Mouse (Mus musculus) bone marrow macrophage, adult 2 months (primary cell): ENCODE measurements around the gene Cacng1.

ENCODE experiments used
- CTCF ChIP-seq: IDR thresholded peaks from 2 replicates; pipeline ENCODE4 v1.5.1; 2012; ENCODE audit warnings: low read depth, mild to moderate bottlenecking, low read length, moderate library complexity
- POLR2A ChIP-seq: IDR thresholded peaks from 2 replicates; pipeline ENCODE4 v1.6.1; 2012; ENCODE audit warnings: mild to moderate bottlenecking, low read depth, low read length, borderline replicate concordance

DNA sequence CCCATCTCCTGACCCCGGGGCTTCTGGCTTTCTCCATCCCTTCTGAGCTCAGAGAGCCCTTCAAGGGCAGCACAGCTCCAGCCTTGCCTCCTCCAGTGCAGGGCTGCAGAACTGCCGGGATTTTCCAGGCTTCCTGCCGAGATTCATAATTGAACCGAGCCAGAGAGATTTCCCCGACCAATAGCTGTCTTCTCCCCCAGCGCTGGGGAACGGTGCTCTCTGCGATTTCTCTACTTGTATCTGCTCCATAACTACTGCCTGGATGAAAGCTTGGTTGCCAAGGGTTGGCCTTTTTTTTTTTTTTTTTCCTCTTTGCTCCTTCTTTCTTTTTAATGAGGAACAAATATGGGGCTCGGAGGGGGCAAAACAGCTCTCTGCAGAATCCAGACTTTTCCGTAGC, 43.7 kb upstream of the Cacng1 start:
- TF ChIP-seq CTCF (no peak), POLR2A (no peak)
